Mouse (Mus musculus): ENCODE results near the gene Xkr8.

DNA sequence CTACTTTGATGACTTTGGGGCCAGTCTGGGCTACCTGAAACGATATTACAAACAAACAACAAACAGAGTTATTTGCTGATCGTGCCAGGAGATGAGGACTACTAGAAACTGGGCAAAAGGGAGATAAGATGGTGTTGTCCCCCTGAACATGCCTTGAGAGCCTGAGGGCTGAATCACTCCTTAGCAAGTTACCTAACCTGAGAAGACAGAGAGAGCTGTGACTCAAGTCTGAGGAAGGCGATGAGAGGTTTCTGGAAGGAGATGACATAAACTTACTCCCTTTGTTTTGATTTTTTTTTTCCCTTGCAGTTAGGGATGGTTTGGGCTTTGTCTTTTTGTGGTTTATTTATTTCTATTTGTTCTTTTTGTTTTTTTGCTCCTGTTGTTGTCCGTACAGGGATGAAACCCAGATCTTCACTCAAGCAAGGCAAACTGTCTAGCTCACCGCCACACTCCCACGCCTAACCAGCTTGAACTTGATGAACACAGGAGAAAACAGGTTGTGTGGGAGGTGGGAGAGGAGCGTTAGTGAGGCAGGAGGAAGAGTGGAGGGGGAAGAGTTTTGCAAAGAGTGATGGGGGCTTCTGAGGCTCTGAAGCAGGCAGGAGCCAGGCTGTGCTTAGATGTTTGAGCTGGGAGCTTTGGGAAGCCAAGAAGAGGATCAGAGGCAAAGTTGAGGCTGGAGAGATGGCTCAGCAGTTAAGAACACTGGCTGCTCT lies 25.4 kb upstream of the Xkr8 start:
- TF ChIP-seq POLR2A (IDR thresholded peaks at IDR 0.05; ENCODE audit: borderline replicate concordance, control insufficient read depth, low read depth, low read length) (no peak), CTCF (IDR thresholded peaks at IDR 0.05; ENCODE audit: control insufficient read depth, insufficient read depth, low read length) (no peak)

All from bone marrow, adult 2 months (tissue).